Mouse (Mus musculus) liver, adult 2 months (tissue): ENCODE results near the gene Cemip2. TPM values are rescaled to one million over a fixed set of nuclear protein-coding genes. Genes with fewer than 3 reads are reported as not detected.

ENCODE experiments used
- DNase-seq: peaks from one replicate; pipeline ENCODE4 v3.0.0-alpha.2; 2011; ENCODE audit warnings: low read depth, low spot score; ENCODE audit errors: extremely low read depth
- H3K27ac ChIP-seq: fragments of 200-500 bp; replicated peaks from 2 replicates; pipeline ENCODE4 v1.5.1; 2012; ENCODE audit warnings: low read depth, mild to moderate bottlenecking, control low read depth, inconsistent platforms, low read length; ENCODE audit not compliant: insufficient read depth
- H3K27me3 ChIP-seq: fragments of 200-500 bp; 2 replicates; pipeline ENCODE4 v1.6.1; 2012; ENCODE audit warnings: mild to moderate bottlenecking, moderate library complexity, low read length, inconsistent platforms; ENCODE audit not compliant: control insufficient read depth, insufficient read depth
- H3K36me3 ChIP-seq: fragments of 200-500 bp; 2 replicates; pipeline ENCODE4 v1.6.1; 2012; ENCODE audit warnings: low read length, inconsistent platforms; ENCODE audit not compliant: control insufficient read depth, insufficient read depth
- H3K4me1 ChIP-seq: fragments of 200-500 bp; 2 replicates; pipeline ENCODE4 v1.6.1; 2011; ENCODE audit warnings: low read length; ENCODE audit not compliant: control insufficient read depth, insufficient read depth
- H3K4me3 ChIP-seq: fragments of 200-500 bp; 2 replicates; pipeline ENCODE4 v1.5.1; 2011; ENCODE audit warnings: low read depth, mild to moderate bottlenecking, control low read depth, low read length, moderate library complexity; ENCODE audit not compliant: insufficient read depth
- H3K79me2 ChIP-seq: fragments of 200-500 bp; 2 replicates; pipeline ENCODE4 v1.6.1; 2012; ENCODE audit warnings: inconsistent platforms, mild to moderate bottlenecking, low read length, moderate library complexity; ENCODE audit not compliant: control insufficient read depth, insufficient read depth
- H3K9ac ChIP-seq: fragments of 200-500 bp; 2 replicates; pipeline ENCODE4 v1.6.1; 2012; ENCODE audit warnings: low read depth, mild to moderate bottlenecking, control low read depth, inconsistent platforms, low read length
- CTCF ChIP-seq: fragments of 200-500 bp; IDR thresholded peaks from 2 replicates; pipeline ENCODE4 v1.5.1; 2011; ENCODE audit warnings: low read depth, low read length, control low read depth
- POLR2A ChIP-seq: fragments of 200-500 bp; IDR thresholded peaks from 2 replicates; pipeline ENCODE4 v1.6.1; 2011; ENCODE audit warnings: low read length, control low read depth; ENCODE audit not compliant: insufficient read depth; ENCODE audit errors: extremely low read depth
- WGBS: fragments of 180-500 bp; shearing (Covaris S2); methylation state at CpG from one replicate; pipeline ENCODE4 v1.1.7; 2018; 5-methylcytosine and 5-hydroxymethylcytosine counted together
- polyA plus RNA-seq: library from polyadenylated mRNA; depleted of rRNA; stranded (reverse); fragments of >200 nt; gene quantifications from 2 replicates; pipeline ENCODE4 v1.2.3, GENCODE M21; 2012
- total RNA-seq: library from RNA; depleted of rRNA; stranded (reverse); fragments of >200 nt; gene quantifications from 2 replicates; pipeline ENCODE4 v1.2.3, GENCODE M21; 2014

Cemip2 gene
- total and polyA plus RNA-seq, 2 experiments, result 2.9 to 18.1 TPM

- no peaks in the 10 kb centered on the region for H3K36me3 ChIP-seq
- H3K9ac ChIP-seq, result no peak overlapping the region
- H3K79me2 ChIP-seq, result no peaks in the 10 kb centered on the region
- H3K27me3 ChIP-seq, result no peaks in the 10 kb centered on the region
- H3K27ac ChIP-seq, result no peak overlapping the region
- no peak for DNase-seq
- no peaks in the 10 kb centered on the region for H3K4me1 ChIP-seq
- TF ChIP-seq CTCF, result no peak
- TF ChIP-seq POLR2A, result no peak
- H3K4me3 ChIP-seq, result no peak overlapping the region
Measured at GRCm38 (mm10) chr19:21761676-21762075, 16.5 kb upstream of the Cemip2 start.

- H3K36me3 ChIP-seq, result no peaks in the 10 kb centered on the region
- H3K27ac ChIP-seq, result no peak overlapping the region
- no peak overlapping the region for H3K9ac ChIP-seq
- no peaks in the 10 kb centered on the region for H3K4me1 ChIP-seq
- peak; percentile 28 for DNase-seq
- 63% methylated on average over 2 of the region's 2 CpGs for WGBS
- H3K27me3 ChIP-seq, result no peaks in the 10 kb centered on the region
- H3K4me3 ChIP-seq, result no peak overlapping the region
- TF ChIP-seq POLR2A (no peak), CTCF (no peak)
- H3K79me2 ChIP-seq, result no peaks in the 10 kb centered on the region
Measured at GRCm38 (mm10) chr19:21764013-21764412, 14.1 kb upstream of the Cemip2 start.

- TF ChIP-seq POLR2A (no peak), CTCF (no peak)
- Histone ChIP-seq H3K27me3 (no peaks in the 10 kb centered on the region), H3K36me3 (no peaks in the 10 kb centered on the region), H3K79me2 (no peaks in the 10 kb centered on the region), H3K27ac (no peak overlapping the region), H3K9ac (no peak overlapping the region), H3K4me3 (no peak overlapping the region), H3K4me1 (no peaks in the 10 kb centered on the region)
- no peak for DNase-seq
- 83% methylated on average over 3 of the region's 3 CpGs for WGBS
Measured at GRCm38 (mm10) chr19:21764738-21765137, 13.4 kb upstream of the Cemip2 start.

GRCm38 (mm10) chr19:21767500-21768045 is 10.6 kb upstream of the Cemip2 start:
- WGBS, result 69% methylated on average over 9 of the region's 9 CpGs
- no peak for DNase-seq
- no peak overlapping the region for H3K9ac ChIP-seq
- H3K27me3 ChIP-seq, result no peaks in the 10 kb centered on the region
- no peak overlapping the region for H3K4me3 ChIP-seq
- TF ChIP-seq POLR2A, result no peak
- no peak for TF ChIP-seq CTCF
- H3K36me3 ChIP-seq, result no peaks in the 10 kb centered on the region
- no peaks in the 10 kb centered on the region for H3K4me1 ChIP-seq
- H3K27ac ChIP-seq, result no peak overlapping the region
- no peaks in the 10 kb centered on the region for H3K79me2 ChIP-seq

GRCm38 (mm10) chr19:21769796-21770195 is 8.3 kb upstream of the Cemip2 start:
- no peak for DNase-seq
- no peak overlapping the region for H3K27ac ChIP-seq
- H3K79me2 ChIP-seq, result no peaks in the 10 kb centered on the region
- no peaks in the 10 kb centered on the region for H3K4me1 ChIP-seq
- no peak for TF ChIP-seq POLR2A
- no peak for TF ChIP-seq CTCF
- H3K9ac ChIP-seq, result no peak overlapping the region
- no peaks in the 10 kb centered on the region for H3K36me3 ChIP-seq
- H3K4me3 ChIP-seq, result no peak overlapping the region
- WGBS, result 71% methylated on average over 3 of the region's 3 CpGs
- no peaks in the 10 kb centered on the region for H3K27me3 ChIP-seq

GRCm38 (mm10) chr19:21771586-21771985 is 6.6 kb upstream of the Cemip2 start:
- no peak for TF ChIP-seq POLR2A
- TF ChIP-seq CTCF, result no peak
- Histone ChIP-seq H3K9ac (no peak overlapping the region), H3K27ac (no peak overlapping the region), H3K4me1 (no peaks in the 10 kb centered on the region), H3K27me3 (no peaks in the 10 kb centered on the region), H3K4me3 (no peak overlapping the region), H3K79me2 (no peaks in the 10 kb centered on the region), H3K36me3 (no peaks in the 10 kb centered on the region)
- WGBS, result 96% methylated on average over 1 of the region's 1 CpGs
- DNase-seq, result no peak
